ENCODE assay signal across 8 mouse cellular contexts in the genomic region with DNA sequence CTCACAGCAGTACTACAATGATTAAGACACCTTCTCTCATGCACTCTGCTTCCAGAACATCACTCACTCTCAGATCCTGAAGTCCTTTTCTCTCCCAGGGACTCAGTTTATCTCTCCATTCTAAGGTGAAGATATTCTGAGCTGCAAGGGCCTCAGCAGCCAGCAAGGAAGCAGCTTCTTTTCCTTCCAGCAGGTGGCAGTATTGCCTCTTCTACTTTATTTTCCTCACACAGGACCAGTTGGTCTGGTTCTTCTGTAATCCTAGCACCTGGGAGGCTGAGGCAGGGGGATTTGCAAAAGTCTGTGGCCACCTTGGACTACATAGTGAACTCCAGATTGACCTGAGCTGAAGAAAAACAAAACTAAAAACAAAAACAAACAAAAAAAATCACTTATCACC. TPM values are rescaled to one million over a fixed set of nuclear protein-coding genes. Genes with fewer than 3 reads are reported as not detected.
DNase-seq lines count a peak whose midpoint lies in the region; ATAC-seq and TF ChIP-seq lines count a peak whose summit lies in the region.

No protein-coding gene starts in this region.

- H3K4me2 ChIP-seq in intestine, embryonic 14.5 days (ENCODE audit: low read length) = no peak overlapping the region
- H3K4me2 ChIP-seq in intestine, embryonic 15.5 days (replicated peaks) = no peak overlapping the region

- no peaks in the 10 kb centered on the region for H3K9me3 ChIP-seq in intestine, embryonic 14.5 days (ENCODE audit: control insufficient read depth, low read length)
- H3K9me3 ChIP-seq in intestine, embryonic 15.5 days = no peaks in the 10 kb centered on the region
- no peaks in the 10 kb centered on the region for H3K9me3 ChIP-seq in ES-Bruce4 (replicated peaks; ENCODE audit: control insufficient read depth, insufficient read depth, low read length, poor library complexity, severe bottlenecking)

- TF ChIP-seq EP300 in ES-Bruce4 (IDR thresholded peaks at IDR 0.05; ENCODE audit: insufficient read depth, low read depth, low read length) = no peak

- H3K4me3 ChIP-seq in intestine, embryonic 14.5 days (ENCODE audit: low read depth, low read length) = no peak overlapping the region
- no peak overlapping the region for H3K4me3 ChIP-seq in intestine, embryonic 15.5 days (replicated peaks)
- H3K4me3 ChIP-seq in ES-Bruce4 (ENCODE audit: low read depth, low read length) = no peak overlapping the region

- peak; percentile 69 for DNase-seq in intestine, embryonic 14.5 days (ENCODE audit: low spot score)
- peak; percentile 88 for DNase-seq in 3T3-L1 (ENCODE audit: low read depth, low spot score)
- DNase-seq in cerebellum, adult 9-10 months = peak; percentile 85
- peak; percentile 71 for DNase-seq in hindlimb bud, embryonic 11.5 days (ENCODE audit: extremely low spot score, low read depth, low spot score)
- peak; percentile 82 for DNase-seq in mesoderm, embryonic 11.5 days (ENCODE audit: low read depth, low spot score)
- no peak for DNase-seq in ovary, adult 18-20 months (ENCODE audit: low spot score)

- TF ChIP-seq POLR2A in ES-Bruce4 (IDR thresholded peaks at IDR 0.05; ENCODE audit: insufficient read depth, low read length) = no peak

- ATAC-seq in intestine, embryonic 14.5 days (replicated peaks; ENCODE audit: low FRiP score, low TSS enrichment, low read depth) = no peak
- ATAC-seq in intestine, embryonic 15.5 days = no peak

- H3K27me3 ChIP-seq in intestine, embryonic 14.5 days (replicated peaks; ENCODE audit: control insufficient read depth, insufficient read depth, low read length) = peaks cover 34% of the 10 kb centered on the region
- H3K27me3 ChIP-seq in intestine, embryonic 15.5 days (replicated peaks) = peaks cover 27% of the 10 kb centered on the region; the same call in 1 of the 2 replicates
- H3K27me3 ChIP-seq in ES-Bruce4 (ENCODE audit: control insufficient read depth, insufficient read depth, low read length, poor library complexity, severe bottlenecking) = 0 out of 2 replicates have a peak, but pooled peaks cover 2% of the 10 kb centered on the region

- H3K4me1 ChIP-seq in intestine, embryonic 14.5 days (replicated peaks; ENCODE audit: control insufficient read depth, insufficient read depth, low read length) = no peaks in the 10 kb centered on the region
- no peaks in the 10 kb centered on the region for H3K4me1 ChIP-seq in intestine, embryonic 15.5 days (replicated peaks)
- H3K4me1 ChIP-seq in ES-Bruce4 (ENCODE audit: control insufficient read depth, insufficient read depth, low read length) = no peaks in the 10 kb centered on the region

- no peak overlapping the region for H3K27ac ChIP-seq in intestine, embryonic 14.5 days (ENCODE audit: low read depth)
- H3K27ac ChIP-seq in intestine, embryonic 15.5 days = no peak overlapping the region
- H3K27ac ChIP-seq in ES-Bruce4 (ENCODE audit: insufficient read depth, low read length) = no peak overlapping the region

- TF ChIP-seq CTCF in ES-Bruce4 (IDR thresholded peaks at IDR 0.05; ENCODE audit: low read depth, low read length) = peak; percentile 64

- H3K36me3 ChIP-seq in intestine, embryonic 14.5 days (ENCODE audit: control insufficient read depth, insufficient read depth, low read length) = no peaks in the 10 kb centered on the region
- no peaks in the 10 kb centered on the region for H3K36me3 ChIP-seq in intestine, embryonic 15.5 days
- H3K36me3 ChIP-seq in ES-Bruce4 (ENCODE audit: control insufficient read depth, insufficient read depth, low read length, poor library complexity, severe bottlenecking) = no peaks in the 10 kb centered on the region

- no peak overlapping the region for H3K9ac ChIP-seq in intestine, embryonic 14.5 days (ENCODE audit: low read length)
- H3K9ac ChIP-seq in intestine, embryonic 15.5 days = no peak overlapping the region
- no peak overlapping the region for H3K9ac ChIP-seq in ES-Bruce4 (ENCODE audit: low read depth, poor library complexity, severe bottlenecking)

RNA-seq across cellular contexts. Expression of a gene that starts 8.3 kb away (rescaled TPM):
- 0.31 and 0.42 TPM in 2 replicates for polyA plus RNA-seq in intestine, embryonic 14.5 days (2014; fragmentation: Nextera tagmentation; extraction: Ambion mirVana)
- 0.21 and 0.24 TPM in 2 replicates for polyA plus RNA-seq in intestine, embryonic 15.5 days (2015; fragmentation: Nextera tagmentation; extraction: Ambion mirVana)
- polyA plus RNA-seq in ES-Bruce4 (2011; ENCODE audit: insufficient read depth, insufficient read length, low read depth, missing spikeins) = 0.24 and 0.27 TPM in 2 replicates

RNA-seq across cellular contexts. Expression of a gene that starts 19.8 kb away (rescaled TPM):
- polyA plus RNA-seq in intestine, embryonic 14.5 days (2014; fragmentation: Nextera tagmentation; extraction: Ambion mirVana) = 119 and 127 TPM in 2 replicates
- polyA plus RNA-seq in intestine, embryonic 15.5 days (2015; fragmentation: Nextera tagmentation; extraction: Ambion mirVana) = 102 and 116 TPM in 2 replicates
- 126 and 135 TPM in 2 replicates for polyA plus RNA-seq in ES-Bruce4 (2011; ENCODE audit: insufficient read depth, insufficient read length, low read depth, missing spikeins)

RNA-seq across cellular contexts. Expression of a gene that starts 38.8 kb away (rescaled TPM):
- polyA plus RNA-seq in intestine, embryonic 14.5 days (2014; fragmentation: Nextera tagmentation; extraction: Ambion mirVana) = 2.2 and 2.5 TPM in 2 replicates
- polyA plus RNA-seq in intestine, embryonic 15.5 days (2015; fragmentation: Nextera tagmentation; extraction: Ambion mirVana) = 2.0 and 2.4 TPM in 2 replicates
- 2.7 and 3.9 TPM in 2 replicates for polyA plus RNA-seq in ES-Bruce4 (2011; ENCODE audit: insufficient read depth, insufficient read length, low read depth, missing spikeins)

RNA-seq across cellular contexts. Expression of a gene that starts 41.9 kb away (rescaled TPM):
- polyA plus RNA-seq in intestine, embryonic 14.5 days (2014; fragmentation: Nextera tagmentation; extraction: Ambion mirVana) = 6.8 and 7.0 TPM in 2 replicates
- polyA plus RNA-seq in intestine, embryonic 15.5 days (2015; fragmentation: Nextera tagmentation; extraction: Ambion mirVana) = 4.6 and 4.9 TPM in 2 replicates
- polyA plus RNA-seq in ES-Bruce4 (2011; ENCODE audit: insufficient read depth, insufficient read length, low read depth, missing spikeins) = 16.8 and 18.5 TPM in 2 replicates

RNA-seq across cellular contexts. Expression of a gene that starts 53.7 kb away (rescaled TPM):
- 109 and 116 TPM in 2 replicates for polyA plus RNA-seq in intestine, embryonic 14.5 days (2014; fragmentation: Nextera tagmentation; extraction: Ambion mirVana)
- polyA plus RNA-seq in intestine, embryonic 15.5 days (2015; fragmentation: Nextera tagmentation; extraction: Ambion mirVana) = 126 and 135 TPM in 2 replicates
- 129 and 139 TPM in 2 replicates for polyA plus RNA-seq in ES-Bruce4 (2011; ENCODE audit: insufficient read depth, insufficient read length, low read depth, missing spikeins)
